Mouse (Mus musculus) forebrain, embryonic 14.5 days (tissue): ENCODE measurements around the gene Synj1. TPM values are rescaled to one million over a fixed set of nuclear protein-coding genes. Genes with fewer than 3 reads are reported as not detected.
A peak's percentile ranks its signal among the peaks of the same experiment; 100 is the strongest.

ENCODE experiments used
- ATAC-seq: fragments of 200-750 bp; cut with Nextera tagmentation; 2 replicates; pipeline ENCODE4 v1.8.0; 2017; ENCODE audit warnings: mild to moderate bottlenecking, moderate library complexity
- DNase-seq: peaks from one replicate; pipeline ENCODE4 v3.0.0-alpha.2; 2015; ENCODE audit warnings: low spot score
- H3K27ac ChIP-seq: fragments of 300-500 bp; sonication (generic); 2 replicates; pipeline ENCODE4 v1.5.1; 2014; ENCODE audit warnings: low read depth, mild to moderate bottlenecking, control low read depth, low read length, moderate library complexity
- H3K27me3 ChIP-seq: fragments of 300-500 bp; sonication (generic); replicated peaks from 2 replicates; pipeline ENCODE4 v1.6.1; 2014; ENCODE audit warnings: low read length, control low read depth, mixed read lengths; ENCODE audit not compliant: control insufficient read depth, insufficient read depth
- H3K36me3 ChIP-seq: fragments of 300-500 bp; sonication (generic); 2 replicates; pipeline ENCODE4 v1.6.1; 2014; ENCODE audit warnings: low read length, control low read depth; ENCODE audit not compliant: control insufficient read depth, insufficient read depth
- H3K4me1 ChIP-seq: fragments of 300-500 bp; sonication (generic); 2 replicates; pipeline ENCODE4 v1.6.1; 2014; ENCODE audit warnings: antibody characterized with exemption, low read length, control low read depth; ENCODE audit not compliant: control insufficient read depth, insufficient read depth
- H3K4me2 ChIP-seq: fragments of 300-500 bp; sonication (generic); 2 replicates; pipeline ENCODE4 v1.6.1; 2014; ENCODE audit warnings: mild to moderate bottlenecking, control low read depth, low read length
- H3K4me3 ChIP-seq: fragments of 300-500 bp; sonication (generic); 2 replicates; pipeline ENCODE4 v1.5.1; 2014; ENCODE audit warnings: low read depth, low read length, control low read depth
- H3K9ac ChIP-seq: fragments of 300-500 bp; sonication (generic); 2 replicates; pipeline ENCODE4 v1.6.1; 2014; ENCODE audit warnings: mild to moderate bottlenecking, low read length, control low read depth, moderate library complexity
- H3K9me3 ChIP-seq: fragments of 300-500 bp; sonication (generic); replicated peaks from 2 replicates; pipeline ENCODE4 v1.6.1; 2016; ENCODE audit warnings: low read length, control low read depth, mixed read lengths; ENCODE audit not compliant: control insufficient read depth
- WGBS: fragments of 180-500 bp; shearing (Covaris S2); extraction: QIAGEN DNeasy Blood & Tissue Kit; methylation state at CpG from one replicate; pipeline ENCODE4 v1.1.7; 2014; 5-methylcytosine and 5-hydroxymethylcytosine counted together
- polyA plus RNA-seq: library from polyadenylated mRNA; unstranded; fragments of >200 nt; fragmentation: Nextera tagmentation; extraction: Ambion mirVana; gene quantifications from 2 replicates; pipeline ENCODE4 v1.2.1, GENCODE M21; 2014

The Synj1 gene
- polyA plus RNA-seq, 1 experiment from 2014 or later: 29.7 TPM

DNA sequence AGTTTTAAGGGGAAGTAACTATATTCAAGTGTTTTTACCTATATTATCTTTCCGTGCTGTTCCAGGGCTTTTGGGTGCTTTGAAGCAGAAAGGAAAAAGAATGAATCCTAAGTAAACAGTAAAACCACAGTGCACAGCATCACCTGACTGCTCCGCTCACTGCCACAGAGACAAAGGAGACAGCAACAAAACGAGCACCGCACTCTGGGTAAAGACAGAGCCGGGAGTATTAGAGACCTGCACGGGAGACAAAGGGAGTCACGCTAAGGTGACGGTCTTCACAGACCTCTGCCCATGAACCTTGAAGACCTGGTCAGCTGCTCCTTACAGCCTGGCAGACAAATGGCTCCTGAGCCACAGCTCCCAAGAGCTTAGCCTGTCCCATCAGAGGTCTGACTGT lies 64.1 kb downstream of the Synj1 start:
- Histone ChIP-seq H3K36me3 (peaks cover 72% of the 10 kb centered on the region), H3K4me2 (no peak overlapping the region), H3K4me1 (no peaks in the 10 kb centered on the region), H3K9me3 (no peaks in the 10 kb centered on the region), H3K4me3 (no peak overlapping the region), H3K9ac (no peak overlapping the region), H3K27ac (no peak overlapping the region), H3K27me3 (no peaks in the 10 kb centered on the region)
- WGBS: 69% methylated on average over 8 of the region's 8 CpGs
- no peak for DNase-seq
- ATAC-seq: no peak

DNA sequence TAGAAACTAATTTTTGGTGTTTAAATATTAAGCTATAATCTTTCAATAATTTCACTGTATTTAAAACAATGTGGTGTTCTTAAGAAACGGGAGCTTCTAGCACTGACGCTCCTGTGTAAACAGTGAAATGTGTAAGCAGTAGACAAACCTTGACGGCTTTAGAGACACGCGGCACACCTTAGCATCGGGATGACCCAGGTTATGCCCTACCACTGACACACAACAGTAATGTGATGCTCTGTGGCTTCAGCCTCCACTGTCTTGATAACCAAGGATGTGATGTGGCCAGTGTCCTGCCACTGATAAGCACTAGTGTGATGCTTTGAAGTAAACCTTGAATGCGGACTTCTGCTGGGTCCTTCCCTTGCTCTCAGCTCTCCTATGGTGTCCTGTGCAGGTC lies 69.9 kb downstream of the Synj1 start:
- no peaks in the 10 kb centered on the region for H3K9me3 ChIP-seq
- peaks cover 62% of the 10 kb centered on the region for H3K36me3 ChIP-seq
- no peaks in the 10 kb centered on the region for H3K27me3 ChIP-seq
- DNase-seq (no peak), ATAC-seq (no peak)
- WGBS: 97% methylated on average over 7 of the region's 7 CpGs
- no peak overlapping the region for H3K27ac ChIP-seq
- H3K4me2 ChIP-seq: no peak overlapping the region
- H3K4me1 ChIP-seq: no peaks in the 10 kb centered on the region
- no peak overlapping the region for H3K4me3 ChIP-seq
- H3K9ac ChIP-seq: no peak overlapping the region

DNA sequence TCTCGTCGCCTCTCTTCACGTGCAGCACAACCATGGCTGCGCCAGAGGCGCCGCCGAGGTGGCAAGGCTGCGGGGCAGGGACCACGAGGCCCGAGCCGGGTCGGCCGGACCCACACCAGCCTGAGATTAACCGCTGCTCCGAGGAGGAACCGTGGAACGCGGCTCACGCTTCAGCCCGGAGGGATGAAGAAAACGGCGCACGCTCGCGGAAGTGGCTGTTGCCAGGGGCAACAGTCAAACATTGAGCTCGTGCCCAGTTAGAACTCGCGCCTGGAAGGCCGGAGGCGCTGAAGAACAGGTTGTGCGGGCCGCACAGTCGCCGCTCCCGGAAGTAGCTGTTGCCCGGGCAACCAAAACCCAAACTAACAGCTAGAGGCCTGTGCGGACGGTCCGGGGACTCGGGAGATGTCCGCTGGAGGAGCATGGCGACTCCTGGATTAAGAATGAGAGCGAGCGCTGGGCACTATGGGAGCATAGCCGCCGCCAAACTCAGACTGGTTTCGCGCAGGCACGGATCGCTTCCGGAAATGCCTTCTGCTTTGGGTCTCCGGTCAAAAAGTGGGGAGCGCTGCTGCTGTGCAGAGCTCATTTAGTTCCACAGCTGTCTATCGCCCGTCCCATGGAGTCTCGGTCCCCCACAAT lies 76.3 kb downstream of the Synj1 start, which contains the start of gene Cfap298:
Gene Cfap298, minus strand, starts transcription at position 428 of the 642 bp plus-strand sequence.
- H3K4me2 ChIP-seq: peak within 1 kb of the TSS; percentile 75
- no peaks in the 10 kb centered on the region for H3K9me3 ChIP-seq
- peak; percentile 98 for ATAC-seq
- peak within 1 kb of the TSS; percentile 80 for H3K27ac ChIP-seq
- peak within 1 kb of the TSS; percentile 87 for H3K4me3 ChIP-seq
- DNase-seq: peak; percentile 98
- no peaks in the 10 kb centered on the region for H3K27me3 ChIP-seq
- peak within 1 kb of the TSS; percentile 86 for H3K9ac ChIP-seq
- under 1% methylated on average over 56 of the region's 56 CpGs for WGBS
- no peaks in the 10 kb centered on the region for H3K4me1 ChIP-seq
- H3K36me3 ChIP-seq: peaks cover 15% of the 10 kb centered on the region

GRCm38 (mm10) chr16:90934193-90934686 lies 76.9 kb downstream of the Synj1 start:
- H3K9me3 ChIP-seq: no peaks in the 10 kb centered on the region
- under 1% methylated on average over 38 of the region's 38 CpGs for WGBS

GRCm38 (mm10) chr16:90933534-90934176 lies 77.5 kb downstream of the Synj1 start:
- no peaks in the 10 kb centered on the region for H3K27me3 ChIP-seq
- 29% methylated on average over 13 of the region's 13 CpGs for WGBS
- peak overlapping the region; percentile 80; the same call in 1 of the 2 replicates for H3K27ac ChIP-seq
- no peaks in the 10 kb centered on the region for H3K9me3 ChIP-seq
- DNase-seq (no peak), ATAC-seq (no peak)
- peaks cover 19% of the 10 kb centered on the region for H3K36me3 ChIP-seq
- H3K4me3 ChIP-seq: peak overlapping the region; percentile 87
- H3K4me2 ChIP-seq: peak overlapping the region; percentile 75
- peak overlapping the region; percentile 86 for H3K9ac ChIP-seq
- no peaks in the 10 kb centered on the region for H3K4me1 ChIP-seq

More at GRCm38 (mm10) chr16:90934193-90934686, 76.9 kb downstream of the Synj1 start:
- Histone ChIP-seq H3K36me3 (peaks cover 19% of the 10 kb centered on the region), H3K27me3 (no peaks in the 10 kb centered on the region), H3K4me3 (peak overlapping the region; percentile 87), H3K27ac (peak overlapping the region; percentile 80), H3K4me2 (peak overlapping the region; percentile 75), H3K4me1 (no peaks in the 10 kb centered on the region), H3K9ac (peak overlapping the region; percentile 86)
- peak; percentile 61 for ATAC-seq
- DNase-seq: peak; percentile 69

DNA sequence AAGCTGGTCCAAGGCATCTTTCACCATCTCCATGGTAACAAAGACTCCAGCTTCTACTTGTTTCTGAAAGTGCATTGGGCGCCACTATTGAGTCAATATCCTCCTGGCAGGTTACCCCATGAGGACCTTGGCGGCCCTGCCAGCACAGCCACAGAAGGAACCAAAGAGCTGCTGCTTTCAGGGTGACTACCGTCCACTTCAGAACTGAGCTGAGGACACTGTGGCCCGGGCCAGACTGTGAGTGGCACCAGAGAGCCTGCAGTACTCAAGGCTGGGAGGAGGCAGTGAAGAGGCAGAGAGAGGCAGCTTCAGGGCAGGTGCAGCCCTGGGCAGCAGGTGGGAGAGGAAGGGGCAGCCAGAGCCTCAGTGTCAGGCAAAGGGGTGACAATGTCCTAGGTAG lies 83.7 kb downstream of the Synj1 start:
- no peak overlapping the region for H3K4me3 ChIP-seq
- no peak overlapping the region for H3K4me2 ChIP-seq
- 90% methylated on average over 4 of the region's 4 CpGs for WGBS
- H3K4me1 ChIP-seq: no peaks in the 10 kb centered on the region
- ATAC-seq: no peak
- no peak overlapping the region for H3K9ac ChIP-seq
- H3K27me3 ChIP-seq: no peaks in the 10 kb centered on the region
- H3K36me3 ChIP-seq: peaks cover 20% of the 10 kb centered on the region
- no peak overlapping the region for H3K27ac ChIP-seq
- no peaks in the 10 kb centered on the region for H3K9me3 ChIP-seq
- DNase-seq: no peak

GRCm38 (mm10) chr16:90925461-90925860 lies 85.6 kb downstream of the Synj1 start:
- Histone ChIP-seq H3K36me3 (peaks cover 20% of the 10 kb centered on the region), H3K4me2 (no peak overlapping the region), H3K27ac (no peak overlapping the region), H3K4me3 (no peak overlapping the region), H3K27me3 (no peaks in the 10 kb centered on the region), H3K4me1 (peaks cover 5% of the 10 kb centered on the region; the same call in 1 of the 2 replicates), H3K9ac (no peak overlapping the region), H3K9me3 (no peaks in the 10 kb centered on the region)
- ATAC-seq: peak; percentile 32; the same call in 1 of the 2 replicates
- peak; percentile 77 for DNase-seq
- 24% methylated on average over 5 of the region's 5 CpGs for WGBS

DNA sequence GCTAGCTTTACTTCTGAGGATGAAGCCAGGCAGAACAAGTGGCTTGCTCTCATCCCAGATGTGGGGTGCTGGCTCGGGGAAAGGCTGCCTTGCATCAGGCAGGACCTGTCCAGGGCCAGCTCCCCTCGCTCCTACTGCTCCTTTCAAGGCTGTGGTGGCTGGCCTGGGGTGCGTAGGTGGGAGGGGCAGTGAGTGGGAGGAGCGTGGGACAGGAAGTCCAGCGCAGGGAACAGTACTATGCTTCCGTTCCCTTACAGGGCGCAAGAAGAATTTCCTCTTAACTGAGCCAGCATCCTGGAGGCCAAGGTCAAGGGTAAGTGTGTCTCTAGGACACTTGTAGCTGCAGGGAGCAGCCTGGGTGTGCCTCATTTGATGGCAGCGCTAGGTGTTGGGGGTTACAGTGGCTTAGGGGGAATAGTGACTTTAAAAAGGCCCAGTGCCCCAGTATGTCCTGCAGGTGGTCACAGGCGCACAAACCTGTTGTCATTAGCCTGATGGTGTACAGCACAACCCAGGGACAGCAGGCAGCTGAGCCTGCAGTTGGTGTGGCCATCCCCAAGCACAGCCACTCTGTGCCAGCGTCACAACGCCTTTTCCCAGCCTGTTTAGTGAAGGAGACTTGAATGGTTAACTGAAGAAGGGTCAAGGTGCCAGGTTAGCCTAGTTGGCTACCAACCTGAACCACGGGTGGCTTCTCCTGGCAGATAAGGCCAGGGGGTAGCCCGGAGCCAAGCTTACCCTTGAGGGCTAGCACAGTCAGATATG lies 86.3 kb downstream of the Synj1 start:
- Histone ChIP-seq H3K9ac (no peak overlapping the region), H3K4me1 (peaks cover 5% of the 10 kb centered on the region; the same call in 1 of the 2 replicates), H3K27ac (no peak overlapping the region), H3K9me3 (no peaks in the 10 kb centered on the region), H3K4me3 (no peak overlapping the region), H3K36me3 (peaks cover 18% of the 10 kb centered on the region), H3K4me2 (no peak overlapping the region), H3K27me3 (no peaks in the 10 kb centered on the region)
- WGBS: 91% methylated on average over 13 of the region's 13 CpGs
- ATAC-seq: no peak
- no peak for DNase-seq
